ENCODE assay signal across 18 mouse cellular contexts in genomic region chr4:142181646-142182045, GRCm38 (mm10). TPM values are rescaled to one million over a fixed set of nuclear protein-coding genes. Genes with fewer than 3 reads are reported as not detected.
DNase-seq lines count a peak whose midpoint lies in the region; ATAC-seq lines count a peak whose summit lies in the region.
"Had no signal": no experiment of that assay in that cellular context is flagged by ENCODE, and none has a peak within 500 bp of the region (broad histone marks: within the 10 kb centered on the region; RNA-seq: fewer than 3 reads in every experiment).

No protein-coding gene starts in this region.

- H3K4me3 ChIP-seq in forebrain, embryonic 10.5 days = no peak overlapping the region
- no peak overlapping the region for H3K4me3 ChIP-seq in forebrain, embryonic 13.5 days
- H3K4me3 ChIP-seq in kidney, embryonic 15.5 days (replicated peaks) = no peak overlapping the region
- no peak overlapping the region for H3K4me3 ChIP-seq in lung, embryonic 15.5 days
- H3K4me3 ChIP-seq in limb, embryonic 15.5 days = no peak overlapping the region
- H3K4me3 ChIP-seq: embryonic facial prominence, embryonic 10.5 days; forebrain, embryonic 15.5 days; hindbrain, embryonic 12.5 days had no signal

- no peak for DNase-seq in forebrain, embryonic 10.5 days (ENCODE audit: extremely low spot score, low spot score)
- no peak for DNase-seq in kidney, postnatal 4 days
- no peak for DNase-seq in lung, postnatal 36 days
- DNase-seq: adrenal gland, postnatal 36 days; cerebellum, adult 2 months; cerebellum, postnatal 10 days; gastrocnemius, postnatal 36 days; heart, adult 11 months had no signal

- H3K36me3 ChIP-seq in forebrain, embryonic 10.5 days (replicated peaks) = peaks cover 5% of the 10 kb centered on the region; the same call in 1 of the 2 replicates
- H3K36me3 ChIP-seq in forebrain, embryonic 13.5 days (ENCODE audit: poor library complexity, severe bottlenecking) = no peaks in the 10 kb centered on the region
- H3K36me3 ChIP-seq in kidney, embryonic 15.5 days = peaks cover 11% of the 10 kb centered on the region; the same call in 1 of the 2 replicates
- H3K36me3 ChIP-seq in lung, embryonic 15.5 days = no peaks in the 10 kb centered on the region
- no peaks in the 10 kb centered on the region for H3K36me3 ChIP-seq in limb, embryonic 15.5 days
- H3K36me3 ChIP-seq: hindbrain, embryonic 12.5 days had no signal

- no peak for ATAC-seq in forebrain, embryonic 13.5 days
- no peak for ATAC-seq in kidney, embryonic 15.5 days (replicated peaks; ENCODE audit: low FRiP score)
- ATAC-seq in lung, embryonic 15.5 days (ENCODE audit: borderline replicate concordance, extremely low read depth, low FRiP score, low TSS enrichment) = no peak
- no peak for ATAC-seq in limb, embryonic 15.5 days (ENCODE audit: insufficient number of reproducible peaks, low FRiP score, low TSS enrichment, low read depth)
- ATAC-seq: forebrain, embryonic 15.5 days; hindbrain, postnatal 0 days had no signal

- H3K27ac ChIP-seq in forebrain, embryonic 10.5 days = 0 out of 2 replicates have a peak overlapping the region, but pooled peaks have one; percentile 2
- no peak overlapping the region for H3K27ac ChIP-seq in forebrain, embryonic 13.5 days
- H3K27ac ChIP-seq in kidney, embryonic 15.5 days = 0 out of 2 replicates have a peak overlapping the region, but pooled peaks have one; percentile 89
- H3K27ac ChIP-seq in lung, embryonic 15.5 days = peak overlapping the region; percentile 96
- H3K27ac ChIP-seq in limb, embryonic 15.5 days = peak overlapping the region; percentile 86; the same call in 1 of the 2 replicates
- H3K27ac ChIP-seq: forebrain, embryonic 15.5 days; hindbrain, embryonic 12.5 days had no signal

- 89% methylated on average over 4 of the region's 4 CpGs for WGBS in forebrain, embryonic 10.5 days
- 82% methylated on average over 4 of the region's 4 CpGs for WGBS in forebrain, embryonic 13.5 days
- 81% methylated on average over 4 of the region's 4 CpGs for WGBS in kidney, embryonic 15.5 days
- 65% methylated on average over 4 of the region's 4 CpGs for WGBS in lung, embryonic 15.5 days
- WGBS in limb, embryonic 15.5 days = 74% methylated on average over 4 of the region's 4 CpGs

- peaks cover 25% of the 10 kb centered on the region for H3K4me1 ChIP-seq in forebrain, embryonic 10.5 days
- H3K4me1 ChIP-seq in forebrain, embryonic 13.5 days = peaks cover 34% of the 10 kb centered on the region
- H3K4me1 ChIP-seq in kidney, embryonic 15.5 days = peaks cover 59% of the 10 kb centered on the region
- peaks cover 61% of the 10 kb centered on the region for H3K4me1 ChIP-seq in lung, embryonic 15.5 days
- H3K4me1 ChIP-seq in limb, embryonic 15.5 days = peaks cover 67% of the 10 kb centered on the region

- H3K9ac ChIP-seq in forebrain, embryonic 13.5 days = no peak overlapping the region
- no peak overlapping the region for H3K9ac ChIP-seq in kidney, embryonic 15.5 days
- no peak overlapping the region for H3K9ac ChIP-seq in lung, embryonic 15.5 days
- no peak overlapping the region for H3K9ac ChIP-seq in limb, embryonic 15.5 days
- H3K9ac ChIP-seq: forebrain, embryonic 15.5 days; hindbrain, embryonic 12.5 days had no signal

- H3K4me2 ChIP-seq in forebrain, embryonic 13.5 days = no peak overlapping the region
- no peak overlapping the region for H3K4me2 ChIP-seq in kidney, embryonic 15.5 days
- no peak overlapping the region for H3K4me2 ChIP-seq in lung, embryonic 15.5 days
- H3K4me2 ChIP-seq in limb, embryonic 15.5 days = no peak overlapping the region
- H3K4me2 ChIP-seq: forebrain, embryonic 15.5 days; heart, embryonic 11.5 days; hindbrain, embryonic 12.5 days had no signal

- H3K27me3 ChIP-seq in forebrain, embryonic 10.5 days (ENCODE audit: poor library complexity, severe bottlenecking) = no peaks in the 10 kb centered on the region
- H3K27me3 ChIP-seq in forebrain, embryonic 13.5 days = no peaks in the 10 kb centered on the region
- no peaks in the 10 kb centered on the region for H3K27me3 ChIP-seq in kidney, embryonic 15.5 days
- no peaks in the 10 kb centered on the region for H3K27me3 ChIP-seq in lung, embryonic 15.5 days
- H3K27me3 ChIP-seq in limb, embryonic 15.5 days = no peaks in the 10 kb centered on the region
- H3K27me3 ChIP-seq: forebrain, embryonic 15.5 days; hindbrain, embryonic 12.5 days had no signal

- 0 out of 2 replicates have a peak, but pooled peaks cover 5% of the 10 kb centered on the region for H3K9me3 ChIP-seq in forebrain, embryonic 10.5 days
- H3K9me3 ChIP-seq in forebrain, embryonic 13.5 days (replicated peaks) = no peaks in the 10 kb centered on the region
- H3K9me3 ChIP-seq in kidney, embryonic 15.5 days (replicated peaks) = 0 out of 2 replicates have a peak, but pooled peaks cover 3% of the 10 kb centered on the region
- no peaks in the 10 kb centered on the region for H3K9me3 ChIP-seq in lung, embryonic 15.5 days
- H3K9me3 ChIP-seq in limb, embryonic 15.5 days = no peaks in the 10 kb centered on the region
- H3K9me3 ChIP-seq: forebrain, embryonic 15.5 days had no signal

RNA-seq across cellular contexts. Expression of gene Kazn, which starts 57.6 kb away (rescaled TPM):
- polyA plus RNA-seq in forebrain, embryonic 10.5 days (2016; fragmentation: Nextera tagmentation; extraction: Ambion mirVana) = 11.4 and 11.8 TPM in 2 replicates
- 18.3 and 19.1 TPM in 2 replicates for polyA plus RNA-seq in forebrain, embryonic 13.5 days (2015; fragmentation: Nextera tagmentation; extraction: Ambion mirVana)
- polyA plus RNA-seq in kidney, embryonic 15.5 days (2015; fragmentation: Nextera tagmentation; extraction: Ambion mirVana) = 15.9 and 16.4 TPM in 2 replicates
- 13.3 and 13.6 TPM in 2 replicates for polyA plus RNA-seq in lung, embryonic 15.5 days (2015; fragmentation: Nextera tagmentation; extraction: Ambion mirVana)
- 11.1 and 15.2 TPM in 2 replicates for polyA plus RNA-seq in limb, embryonic 15.5 days (2015; fragmentation: Nextera tagmentation; extraction: Ambion mirVana)
- polyA plus RNA-seq: C2C12 had no signal
